Mouse (Mus musculus) telencephalon, adult 2 months (tissue): ENCODE measurements around the gene H2-T24.

Experiments
- DNase-seq: peaks from one replicate; pipeline ENCODE4 v3.0.0-alpha.2; 2011; ENCODE audit warnings: low read depth, low spot score

Gene H2-T24

GRCm38 (mm10) chr17:35981776-35982175, 38.6 kb downstream of the H2-T24 start:
- DNase-seq = no peak

DNA sequence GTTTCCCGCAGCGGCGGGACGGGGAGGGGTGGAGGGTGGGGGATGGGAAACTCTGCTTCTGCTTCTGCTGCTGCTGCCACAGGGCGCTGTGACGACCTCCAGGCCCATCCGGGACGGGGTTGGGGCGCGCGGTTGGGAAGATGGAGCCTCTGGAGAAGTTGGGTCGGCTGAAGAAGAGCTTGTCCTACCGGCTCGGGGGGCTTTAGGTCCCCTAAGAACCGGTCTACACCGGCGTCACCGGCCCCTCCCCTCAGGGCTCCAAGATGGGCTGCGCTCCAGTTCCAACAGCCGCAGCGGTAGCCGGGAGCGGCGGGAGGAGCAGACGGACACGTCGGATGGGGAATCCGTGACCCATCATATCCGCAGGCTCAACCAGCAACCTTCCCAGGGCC, 40.0 kb downstream of the H2-T24 start:
- no peak for DNase-seq

DNA sequence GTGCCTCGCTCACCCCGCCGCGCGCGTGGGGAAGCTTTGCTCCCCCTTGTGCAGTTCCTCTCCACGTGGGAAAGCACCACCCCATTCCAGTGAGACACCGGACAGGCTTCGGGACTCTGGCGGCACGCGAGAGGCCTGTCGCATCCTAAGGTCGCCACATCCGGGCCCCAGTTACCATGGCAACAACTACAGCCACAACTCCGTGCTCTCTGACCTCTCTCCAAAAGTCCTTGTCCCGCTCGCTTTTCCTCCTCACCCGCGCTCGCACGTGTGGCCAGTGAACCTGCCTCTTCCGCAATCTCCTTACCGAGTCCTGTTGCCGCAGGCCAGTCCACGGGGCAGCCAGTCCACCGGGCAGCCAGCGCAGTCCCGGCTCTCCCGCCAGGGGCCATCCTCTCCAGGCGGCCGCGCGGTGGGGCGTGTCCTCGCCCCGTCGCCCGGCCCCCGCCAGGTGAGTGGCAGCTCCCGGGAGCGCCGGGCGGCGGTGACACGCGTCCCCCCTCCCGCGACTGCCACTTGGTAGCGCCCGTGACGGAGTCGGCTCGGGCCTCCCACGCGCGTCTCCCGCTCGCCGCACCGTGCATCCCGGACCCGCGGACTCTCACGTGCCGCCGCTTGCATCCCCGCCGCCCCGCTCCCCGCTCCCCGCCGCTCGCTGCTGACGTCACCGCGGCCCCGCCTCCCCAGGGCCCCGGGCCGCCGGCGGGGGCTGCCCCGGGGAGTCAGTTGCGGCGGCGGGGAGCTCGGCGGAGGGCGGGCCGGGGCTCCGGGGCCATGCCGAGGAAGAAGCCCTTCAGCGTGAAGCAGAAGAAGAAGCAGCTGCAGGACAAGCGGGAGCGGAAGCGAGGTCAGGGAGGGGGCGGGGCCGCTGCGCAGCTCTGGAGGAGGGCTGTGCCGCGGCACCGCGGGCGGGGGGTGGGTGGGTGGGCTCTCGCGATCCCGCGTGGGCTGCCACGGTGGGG, 40.7 kb downstream of the H2-T24 start, which contains the start of the genes Gnl1 and Prr3:
Gnl1 (plus strand) TSS at position 451 of the 962 bp plus-strand sequence.
Prr3 (minus strand) TSS at position 836 of the 962 bp plus-strand sequence.
- DNase-seq = peak; percentile 90

GRCm38 (mm10) chr17:35978811-35979400, 41.5 kb downstream of the H2-T24 start:
- DNase-seq = peak; percentile 83

DNA sequence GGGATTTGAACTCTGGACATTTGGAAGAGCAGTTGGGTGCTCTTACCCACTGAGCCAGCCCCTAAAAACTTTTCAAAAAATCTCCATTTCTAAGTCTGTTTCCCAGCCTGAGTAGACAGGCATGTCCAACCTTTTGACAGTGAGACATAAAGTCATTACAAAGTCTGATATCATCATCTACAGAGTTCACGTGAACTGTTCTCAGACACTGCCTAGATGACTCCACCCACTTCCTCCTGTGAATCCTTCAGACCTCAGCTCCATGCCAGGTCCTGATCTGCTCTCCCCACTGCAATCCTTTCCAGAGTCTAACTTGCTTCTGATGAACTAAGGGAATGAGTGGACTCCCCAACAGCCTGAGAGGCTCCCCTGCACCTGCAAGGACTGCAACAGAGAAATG, 48.2 kb downstream of the H2-T24 start:
- no peak for DNase-seq

DNA sequence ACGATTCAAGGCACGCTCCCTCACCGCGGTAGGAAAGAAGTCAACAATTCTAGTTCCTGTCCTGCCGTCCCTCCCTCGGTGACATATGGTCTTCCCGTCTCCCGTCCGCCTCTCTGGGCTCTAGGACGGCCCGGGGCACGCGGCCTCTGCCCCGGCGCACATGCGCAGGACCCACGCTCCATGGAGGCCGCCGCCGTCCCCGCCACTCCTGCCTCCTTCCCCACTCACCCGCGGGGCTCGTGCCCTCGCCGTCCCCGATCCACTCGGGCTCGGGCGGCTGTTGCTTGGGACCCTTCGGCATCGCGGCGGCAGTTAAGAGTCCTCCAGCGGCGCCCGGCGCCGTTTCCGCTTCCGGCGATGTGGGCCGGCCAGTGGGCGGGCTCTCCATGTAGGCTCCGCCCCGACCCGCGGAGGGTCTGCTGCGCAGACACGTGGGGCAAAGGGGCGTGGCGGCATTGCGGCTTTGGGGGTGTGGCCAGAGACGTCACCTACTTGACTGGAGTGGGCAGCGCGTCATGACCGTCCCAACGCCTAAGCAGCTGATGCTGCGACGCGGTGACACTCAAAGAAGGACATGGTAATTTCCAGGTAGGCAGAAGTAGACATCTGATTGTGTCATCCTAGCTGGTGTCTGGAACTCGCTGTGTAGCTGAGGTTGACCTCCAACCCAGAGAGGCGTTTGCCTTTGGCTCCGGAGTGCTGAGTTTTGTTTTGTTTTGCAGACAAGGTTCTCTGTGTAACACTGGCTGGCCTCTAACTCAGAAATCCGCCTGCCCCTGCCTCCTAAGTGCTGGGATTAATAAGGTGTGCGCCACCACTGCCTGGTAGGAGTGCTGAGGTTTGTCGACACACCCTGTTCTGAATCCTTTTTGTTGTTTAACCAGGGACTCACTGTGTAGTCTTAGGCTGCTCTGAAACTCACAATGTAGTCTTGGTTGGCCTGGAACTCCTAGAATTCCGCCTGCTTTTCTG, 50.7 kb downstream of the H2-T24 start, which contains the start of gene Abcf1:
Abcf1 (minus strand) TSS at position 344 of the 972 bp plus-strand sequence.
- DNase-seq = peak; percentile 92

DNA sequence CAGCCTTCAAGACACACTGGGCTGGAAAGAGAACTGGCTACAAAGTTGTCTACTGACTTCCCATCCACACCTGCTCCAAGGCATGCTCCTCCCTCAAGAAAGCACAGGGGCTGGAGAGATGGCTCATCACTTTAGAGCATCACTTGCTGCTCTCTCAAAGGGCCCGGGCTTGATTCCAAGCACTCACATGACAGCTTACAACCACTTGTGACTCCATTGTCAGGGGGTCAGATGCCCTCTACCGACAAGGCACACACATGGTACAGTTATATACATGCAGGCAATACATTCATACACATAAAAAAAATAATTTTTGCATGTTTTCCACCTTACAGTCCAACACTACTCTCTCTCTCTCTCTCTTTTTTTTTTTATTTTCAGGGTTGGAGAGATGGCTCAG, 52.7 kb downstream of the H2-T24 start:
- DNase-seq = no peak

GRCm38 (mm10) chr17:35963279-35963678, 57.1 kb downstream of the H2-T24 start:
- no peak for DNase-seq

GRCm38 (mm10) chr17:35958533-35959223, 61.7 kb downstream of the H2-T24 start:
- DNase-seq = no peak
